Mouse (Mus musculus): ENCODE data around the gene Gm42715.
"Not testable (repeated sequence)": the region's sequence is repeated elsewhere in the genome, so short reads cannot be mapped to it uniquely, and the experiment has no call there.

Gm42715 gene

DNA sequence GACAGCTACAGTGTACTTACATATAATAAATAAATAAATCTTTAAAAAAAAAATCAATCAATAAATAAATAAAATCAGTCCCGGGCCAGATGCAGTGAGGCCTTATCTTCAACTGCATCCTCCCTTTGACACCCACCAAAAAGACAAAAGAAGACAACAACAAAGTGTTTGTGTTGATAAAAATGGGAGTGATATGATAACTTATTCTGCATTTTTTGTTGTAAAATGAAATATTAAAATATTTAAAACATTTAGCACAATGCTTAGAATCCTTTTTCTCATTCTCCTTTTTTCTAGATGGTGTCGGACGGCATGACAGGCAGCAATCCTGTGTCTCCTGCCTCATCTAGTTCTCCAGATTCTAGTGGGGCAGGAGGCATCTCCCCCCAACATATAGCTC lies at the start of gene Gm42715:
Gene Gm42715, plus strand, starts transcription at position 301 of the 400 bp plus-strand sequence.
- DNase-seq = no peak

- no peak for DNase-seq
Observed at GRCm38 (mm10) chr7:127470011-127470715, 49.2 kb upstream of the Gm42715 start.

- peak; percentile 91 for DNase-seq
Observed at GRCm38 (mm10) chr7:127470743-127471645, 48.4 kb upstream of the Gm42715 start.

DNA sequence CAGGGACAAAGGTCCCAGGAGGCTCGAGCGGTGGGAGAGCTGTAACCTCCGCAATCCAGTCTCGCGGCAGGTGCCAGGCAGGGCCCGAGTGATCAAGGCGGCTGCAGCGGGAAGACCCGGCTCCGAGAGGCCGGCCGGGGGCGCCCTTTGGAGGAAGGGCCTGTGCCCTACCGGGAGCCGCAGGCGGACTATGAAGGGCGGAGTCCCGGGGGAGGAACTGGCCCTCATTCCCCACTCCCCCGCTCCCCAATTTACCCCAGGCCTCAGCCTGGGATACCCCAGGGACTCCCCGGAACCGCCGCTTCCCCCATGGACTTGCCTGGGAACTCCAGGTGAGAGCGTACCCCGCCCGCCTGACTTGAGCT lies 47.8 kb upstream of the Gm42715 start:
- no peak for DNase-seq

GRCm38 (mm10) chr7:127472060-127472459 lies 47.3 kb upstream of the Gm42715 start:
- no peak for DNase-seq

GRCm38 (mm10) chr7:127473705-127474104 lies 45.7 kb upstream of the Gm42715 start:
- DNase-seq = no peak

GRCm38 (mm10) chr7:127474378-127475070 lies 44.9 kb upstream of the Gm42715 start:
- DNase-seq = no peak

GRCm38 (mm10) chr7:127475186-127475740 lies 44.1 kb upstream of the Gm42715 start:
- no peak for DNase-seq

GRCm38 (mm10) chr7:127476336-127476735 lies 43.0 kb upstream of the Gm42715 start:
- no peak for DNase-seq

DNA sequence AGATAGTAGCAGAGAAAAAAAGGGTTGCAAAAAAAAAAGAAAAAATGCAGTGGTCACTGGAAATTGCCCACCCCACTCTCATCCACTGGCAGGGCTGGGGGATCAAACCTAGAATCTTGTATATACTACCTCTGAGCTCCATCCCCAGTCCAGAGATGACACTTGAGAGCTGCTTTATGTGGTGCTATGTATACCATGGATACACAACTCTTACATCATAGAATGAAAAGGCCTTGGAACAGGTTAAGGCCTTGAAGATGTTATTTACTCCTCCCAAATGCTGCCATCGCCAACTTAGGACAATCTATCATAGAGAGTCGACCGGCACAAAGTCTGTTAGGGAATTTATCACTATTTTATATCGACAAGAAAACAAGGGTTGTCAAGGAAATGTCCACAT lies 42.5 kb upstream of the Gm42715 start:
- DNase-seq = no peak

DNA sequence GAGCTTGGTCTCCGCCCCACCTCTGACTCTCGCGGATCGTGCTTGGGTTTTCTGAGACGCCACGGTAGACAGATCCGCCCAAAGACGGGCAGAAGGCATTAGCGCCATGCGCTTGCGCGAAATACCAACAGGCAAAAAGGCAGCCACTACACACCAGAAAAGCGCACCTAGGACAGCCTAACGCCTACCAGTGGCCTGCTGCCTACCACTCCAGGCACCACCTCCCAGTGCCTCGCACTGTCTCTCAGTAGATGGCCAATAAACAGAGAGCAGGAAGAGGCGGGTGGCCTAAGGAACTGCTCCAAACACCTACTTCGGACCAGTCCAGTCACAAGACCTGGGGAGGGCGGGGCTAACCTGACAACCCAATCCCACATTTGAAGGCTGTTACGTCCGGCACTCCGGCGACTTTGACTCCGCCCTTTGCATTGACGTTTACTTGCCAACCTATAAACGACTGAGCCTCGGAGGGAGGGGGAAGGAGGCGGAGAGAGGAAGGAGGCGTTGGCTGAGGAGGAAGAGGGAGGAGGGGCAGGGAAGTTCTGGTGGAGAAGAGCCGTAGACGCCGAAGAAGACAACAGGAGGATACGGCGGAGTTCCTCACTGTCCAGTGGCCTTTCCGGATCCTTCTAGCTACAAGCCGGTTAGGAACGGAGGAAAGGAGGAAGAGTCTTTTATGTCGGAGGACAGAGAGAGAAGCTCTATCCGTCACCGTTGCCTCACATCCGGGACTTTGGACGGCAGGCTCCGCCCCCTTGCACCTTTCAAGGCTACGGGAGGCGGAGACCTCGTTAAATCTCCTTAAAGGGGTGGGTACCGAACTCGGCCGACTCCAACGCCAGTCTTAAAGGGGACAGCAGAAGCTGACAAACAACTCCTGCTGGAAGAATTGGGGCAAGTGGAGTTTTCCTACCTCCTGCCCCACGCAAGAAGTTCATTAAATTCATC lies 41.4 kb upstream of the Gm42715 start:
- DNase-seq = peak; percentile 98

DNA sequence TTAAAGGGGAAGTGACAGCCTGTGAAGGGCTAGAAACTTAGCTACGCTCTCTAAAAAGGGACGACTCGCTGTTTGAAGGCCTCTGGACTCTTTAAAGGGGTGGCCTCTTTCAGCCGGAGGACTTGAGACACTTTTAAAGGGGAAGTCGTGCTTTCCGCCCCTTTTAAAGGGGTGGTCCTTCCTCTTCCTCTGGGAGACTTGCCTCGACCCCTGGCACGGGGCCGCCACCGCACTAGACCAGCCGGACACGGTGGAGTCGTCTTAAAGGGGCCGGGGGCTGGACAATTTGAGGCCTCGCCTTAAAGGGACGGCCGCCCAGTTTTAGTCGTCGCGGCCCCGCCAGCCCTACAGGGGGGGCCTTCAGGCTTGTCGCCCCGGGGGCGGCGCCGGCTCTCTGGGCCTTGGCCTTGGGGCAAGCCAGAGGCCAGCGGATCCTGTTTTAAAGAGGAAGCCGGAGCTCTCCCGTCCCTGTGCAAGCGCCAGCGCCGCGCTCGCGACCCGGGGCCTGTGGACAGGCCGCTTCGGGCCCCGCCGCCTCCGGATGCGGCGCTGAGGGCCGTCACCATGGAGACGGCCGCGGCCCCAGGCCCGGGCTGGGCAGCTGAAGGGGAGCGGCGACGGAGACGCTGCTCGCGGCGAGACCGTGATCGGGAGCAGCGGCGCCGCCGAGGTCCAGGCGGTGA lies 40.6 kb upstream of the Gm42715 start, which contains the start of gene Fbrs:
Gene Fbrs, plus strand, starts transcription at position 565 of the 683 bp plus-strand sequence.
- peak; percentile 91 for DNase-seq

- peak; percentile 22 for DNase-seq
Observed at GRCm38 (mm10) chr7:127479318-127480225, 39.8 kb upstream of the Gm42715 start.

DNA sequence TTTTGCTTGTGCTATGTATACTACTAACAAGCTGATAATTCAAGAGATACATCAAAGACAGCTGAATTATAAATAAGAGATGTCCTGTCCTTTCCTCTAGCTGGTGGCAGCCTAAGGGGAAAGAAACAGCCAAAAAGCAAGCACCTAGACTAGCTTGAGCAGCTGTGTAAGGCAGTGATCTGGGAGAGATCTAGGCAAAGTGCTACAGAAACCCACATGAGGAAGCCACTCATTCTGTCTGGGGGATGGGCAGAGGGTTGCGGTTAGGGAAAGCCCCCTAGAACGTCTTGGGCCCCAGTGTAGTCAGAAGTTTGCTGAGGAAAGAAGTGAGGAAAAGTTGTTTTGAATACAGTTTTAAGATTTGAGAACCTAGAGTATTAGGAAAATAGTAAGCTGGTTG lies 39.1 kb upstream of the Gm42715 start:
- DNase-seq = no peak

DNA sequence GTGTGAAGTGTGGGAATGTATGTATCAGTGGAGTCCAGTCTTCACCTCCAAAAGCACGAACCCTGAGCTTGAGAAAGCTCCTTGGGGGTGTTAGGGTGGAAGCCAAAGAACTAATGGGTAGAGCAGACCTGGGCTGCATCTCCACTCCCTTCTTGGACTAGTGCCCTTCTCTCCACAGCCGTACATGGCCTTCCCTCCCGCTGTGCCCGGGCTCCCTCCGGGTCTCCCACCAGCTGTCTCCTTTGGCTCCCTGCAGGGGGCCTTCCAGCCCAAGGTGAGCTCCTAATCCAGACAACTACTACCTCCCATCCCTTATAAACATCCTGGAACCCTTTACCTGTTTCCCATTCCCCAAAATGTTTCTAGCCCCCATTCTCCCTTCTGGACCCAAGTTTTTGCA lies 34.0 kb upstream of the Gm42715 start:
- no peak for DNase-seq

DNA sequence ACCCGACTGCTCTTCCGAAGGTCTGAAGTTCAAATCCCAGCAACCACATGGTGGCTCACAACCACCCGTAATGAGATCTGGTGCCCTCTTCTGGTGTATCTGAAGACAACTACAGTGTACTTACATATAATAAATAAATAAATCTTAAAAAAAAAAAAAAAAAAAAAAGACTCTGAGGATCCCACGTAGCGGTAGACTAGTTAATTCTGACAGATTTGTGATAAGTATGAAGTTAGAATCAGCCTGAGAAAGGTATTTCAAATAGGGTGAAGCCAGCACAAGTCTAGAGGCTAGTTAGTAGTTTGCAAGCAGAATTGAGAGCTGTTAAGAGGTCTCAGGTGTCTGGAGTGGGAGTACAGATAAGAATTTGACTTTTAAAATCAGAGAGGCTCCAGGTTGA lies 31.0 kb upstream of the Gm42715 start:
- not testable (repeated sequence) for DNase-seq

DNA sequence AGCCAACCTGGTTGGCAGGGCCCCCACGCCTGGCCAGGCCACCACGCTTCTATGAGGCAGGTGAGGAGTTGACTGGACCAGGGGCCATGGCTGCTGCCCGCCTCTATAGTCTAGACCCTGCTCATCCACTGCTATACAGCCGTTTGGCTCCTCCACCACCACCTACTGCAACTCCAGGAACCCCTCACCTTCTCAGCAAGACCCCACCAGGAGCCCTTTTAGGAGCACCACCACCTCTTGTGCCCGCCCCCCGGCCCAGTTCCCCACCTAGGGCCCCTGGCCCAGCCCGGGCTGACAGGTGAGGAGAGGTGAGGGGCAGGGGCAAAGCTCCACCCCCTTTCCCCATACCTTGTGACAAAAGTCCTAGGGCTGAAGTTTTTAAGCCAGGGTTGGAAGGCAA lies 29.4 kb upstream of the Gm42715 start:
- no peak for DNase-seq

DNA sequence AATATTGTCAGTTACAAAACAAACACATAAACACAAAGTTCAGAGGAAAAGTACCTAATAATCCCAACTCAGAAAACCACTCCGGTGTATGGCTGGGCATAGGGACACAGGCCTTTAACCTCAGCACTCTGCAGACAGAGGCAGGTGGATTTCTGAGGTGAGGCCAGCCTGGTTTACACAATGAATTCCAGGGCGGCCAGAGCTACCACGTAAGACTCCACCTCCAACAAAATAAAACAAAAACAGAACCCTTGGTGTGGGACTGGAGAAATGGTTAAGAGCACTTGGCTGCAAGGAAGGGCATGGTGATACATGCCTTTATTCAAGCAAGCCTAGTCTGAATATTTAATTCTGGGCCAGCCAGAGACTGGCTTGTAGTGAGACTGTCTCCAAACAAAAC lies 27.5 kb upstream of the Gm42715 start:
- no peak for DNase-seq

DNA sequence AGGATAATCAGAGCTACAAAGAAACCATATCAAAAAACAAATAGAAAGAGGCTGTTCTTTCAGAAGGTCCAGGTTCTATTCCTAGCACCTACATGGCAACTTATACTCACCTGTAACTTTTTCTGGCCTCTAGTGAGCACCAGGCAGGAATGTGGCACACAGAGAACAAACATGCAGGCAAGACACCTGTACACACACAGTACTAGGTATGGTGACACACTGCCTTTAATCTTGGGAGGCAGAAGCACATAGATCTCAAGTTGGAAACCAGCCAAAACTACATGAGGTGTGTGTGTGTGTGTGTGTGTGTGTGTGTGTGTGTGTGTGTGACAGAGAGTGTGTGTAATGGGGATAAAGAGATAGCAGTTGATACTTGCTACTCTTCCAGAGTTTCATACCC lies 24.7 kb upstream of the Gm42715 start:
- DNase-seq = no peak

GRCm38 (mm10) chr7:127497382-127497781 lies 22.0 kb upstream of the Gm42715 start:
- no peak for DNase-seq

Data from right cerebral cortex, postnatal 25 days (tissue).